Mouse (Mus musculus): ENCODE measurements at regions not wholly inside any gene's neighbourhood (a gene's known extent, or its start where the extent isn't known, plus 50 kb on each side); places are given as distances from the start of the nearest gene placed in this dataset.

DNA sequence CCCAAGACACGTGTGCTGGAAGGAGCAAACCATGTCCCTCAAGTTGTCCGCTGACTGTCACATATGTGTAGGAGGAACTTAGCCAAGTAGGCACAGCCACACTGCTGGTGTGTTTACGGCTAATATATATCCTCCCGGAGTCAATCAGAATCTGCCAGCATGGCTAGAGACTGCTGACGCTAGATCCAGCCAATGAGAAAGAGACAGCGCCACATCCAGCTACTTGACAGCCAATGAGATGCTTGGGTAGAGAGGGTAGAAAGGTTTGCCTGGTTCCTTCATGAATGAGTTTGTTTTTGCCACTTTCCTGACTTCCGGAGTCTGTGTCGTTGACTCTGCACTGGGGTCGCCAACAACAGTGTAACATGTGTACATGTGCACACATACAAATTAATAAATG, 387.0 kb downstream of the Adam3 start:
- TF ChIP-seq CTCF (IDR thresholded peaks at IDR 0.05; ENCODE audit: low read depth) (no peak), EP300 (optimal IDR thresholded peaks at IDR 0.05) (no peak)

All from stomach, postnatal 0 days (tissue).